Mouse (Mus musculus): Measurements from ENCODE around the gene Akap11. TPM values are rescaled to one million over a fixed set of nuclear protein-coding genes. Genes with fewer than 3 reads are reported as not detected.

Akap11 gene
- total RNA-seq (2023) = 10 to 100 TPM; 40.6 to 45.0 TPM

GRCm38 (mm10) chr14:78536281-78537165 is at the start of gene Akap11:
Gene Akap11, minus strand, starts transcription at chr14:78536808.

Other genes starting within 250 kb of the Akap11 start
- gene Tnfsf11, start 228.8 kb downstream of the Akap11 start, total RNA-seq (2023) = 1 to 10 TPM; 5.2 to 6.6 TPM
- gene Dgkh, start 196.0 kb upstream of the Akap11 start, total RNA-seq (2023) = 1 to 10 TPM; 8.3 to 9.1 TPM